Mouse (Mus musculus) neural tube, embryonic 12.5 days (tissue): ENCODE data around the gene Thbs1. TPM values are rescaled to one million over a fixed set of nuclear protein-coding genes. Genes with fewer than 3 reads are reported as not detected.

Experiments used
- ATAC-seq: fragments of 200-750 bp; cut with Nextera tagmentation; 2 replicates; pipeline ENCODE4 v1.8.0; 2017; ENCODE audit warnings: low read depth, mild to moderate bottlenecking, moderate TSS enrichment, moderate library complexity; ENCODE audit not compliant: low FRiP score
- H3K27ac ChIP-seq: fragments of 300-500 bp; sonication (generic); 2 replicates; pipeline ENCODE4 v1.5.1; 2016
- H3K27me3 ChIP-seq: fragments of 300-500 bp; sonication (generic); replicated peaks from 2 replicates; pipeline ENCODE4 v1.6.1; 2016; ENCODE audit warnings: mild to moderate bottlenecking
- H3K36me3 ChIP-seq: fragments of 300-500 bp; sonication (generic); 2 replicates; pipeline ENCODE4 v1.6.1; 2016; ENCODE audit warnings: mild to moderate bottlenecking
- H3K4me1 ChIP-seq: fragments of 300-500 bp; sonication (generic); 2 replicates; pipeline ENCODE4 v1.6.1; 2016
- H3K4me2 ChIP-seq: fragments of 300-500 bp; sonication (generic); replicated peaks from 2 replicates; pipeline ENCODE4 v1.6.1; 2016; ENCODE audit warnings: mild to moderate bottlenecking
- H3K4me3 ChIP-seq: fragments of 300-500 bp; sonication (generic); 2 replicates; pipeline ENCODE4 v1.5.1; 2016
- H3K9ac ChIP-seq: fragments of 300-500 bp; sonication (generic); 2 replicates; pipeline ENCODE4 v1.6.1; 2016; ENCODE audit warnings: mild to moderate bottlenecking
- H3K9me3 ChIP-seq: fragments of 300-500 bp; sonication (generic); 2 replicates; pipeline ENCODE4 v1.6.1; 2016; ENCODE audit warnings: mild to moderate bottlenecking
- WGBS: fragments of 180-500 bp; shearing (Covaris S2); methylation state at CpG from one replicate; pipeline ENCODE4 v1.1.7; 2016; 5-methylcytosine and 5-hydroxymethylcytosine counted together
- polyA plus RNA-seq: library from polyadenylated mRNA; unstranded; fragments of >200 nt; fragmentation: Nextera tagmentation; extraction: Ambion mirVana; gene quantifications from 2 replicates; pipeline ENCODE4 v1.2.1, GENCODE M21; 2016

The Thbs1 gene
- polyA plus RNA-seq, result 15.8 and 17.5 TPM in 2 replicates

DNA sequence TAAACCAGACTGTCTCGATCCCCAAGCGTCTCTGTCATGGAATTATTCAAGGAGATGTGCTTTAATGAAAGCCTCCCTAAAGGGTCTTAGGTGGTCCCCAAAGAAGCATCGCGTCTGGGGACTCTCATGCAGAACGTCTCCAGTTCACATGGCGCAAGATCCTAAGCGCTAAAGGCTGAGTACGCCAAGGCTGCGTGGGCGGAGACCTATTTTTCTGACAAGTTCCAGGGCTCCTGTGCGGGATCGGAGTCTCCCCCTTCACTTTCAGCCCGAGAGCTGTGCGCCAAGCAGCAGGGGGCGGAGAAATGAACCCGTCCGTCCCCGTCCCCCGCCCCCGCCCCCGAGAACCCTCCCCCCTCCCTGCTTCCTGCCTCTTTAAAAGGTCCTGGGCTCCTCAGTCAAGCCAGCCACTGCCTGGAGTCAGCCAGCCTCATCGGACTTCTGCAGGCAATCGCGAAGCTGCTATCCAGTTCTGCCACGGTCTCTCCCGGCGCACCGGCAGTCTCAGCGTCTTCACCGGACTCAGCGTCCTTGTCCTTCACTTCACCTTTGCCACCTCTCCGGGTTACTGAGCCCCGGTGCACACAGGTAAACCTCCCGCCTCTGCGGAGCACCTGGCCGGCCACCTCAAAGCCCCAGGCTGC, at the start of gene Thbs1:
TSS of gene Thbs1 (plus strand) at position 389 of the 644 bp plus-strand sequence.
- WGBS, result under 1% methylated on average over 36 of the region's 36 CpGs

DNA sequence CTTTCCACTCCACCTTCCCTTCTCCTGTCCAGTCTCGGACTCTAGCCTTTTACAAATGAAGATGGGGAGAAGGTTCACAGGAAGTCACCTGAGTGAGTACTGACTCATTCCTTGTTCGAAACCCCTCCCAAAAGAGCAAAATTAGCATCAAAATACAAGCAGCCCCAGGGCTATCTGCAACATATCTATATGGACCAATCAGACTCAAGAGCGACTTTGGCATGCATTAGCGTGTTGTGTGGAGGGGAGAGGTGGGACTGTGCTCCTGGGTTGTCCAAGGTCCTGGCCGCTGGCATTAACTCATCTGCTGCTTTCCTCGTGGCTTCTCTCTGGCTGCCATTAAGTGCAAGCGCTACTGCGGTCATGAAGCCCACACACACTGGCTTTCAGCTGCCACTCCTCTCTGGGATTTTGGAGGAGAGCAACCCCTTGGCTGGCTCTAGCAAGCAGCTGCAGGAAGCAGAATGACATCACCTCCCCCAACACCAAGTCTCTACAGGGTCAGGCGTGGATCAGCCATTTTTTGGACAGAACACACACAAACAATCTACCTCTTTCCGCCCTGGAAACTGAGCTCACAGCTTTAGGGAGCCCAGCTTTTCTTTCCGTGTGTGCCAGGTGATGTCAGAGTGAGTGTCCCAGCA, 47.4 kb upstream of the Thbs1 start:
- WGBS, result 91% methylated on average over 11 of the region's 11 CpGs
- no peak for ATAC-seq
- H3K27me3 ChIP-seq, result no peaks in the 10 kb centered on the region

More for the DNA sequence above, at the start of gene Thbs1:
- H3K4me2 ChIP-seq, result peak within 1 kb of the TSS; percentile 91
- peak within 1 kb of the TSS; percentile 46 for H3K4me3 ChIP-seq
- peaks cover 22% of the 10 kb centered on the region for H3K27me3 ChIP-seq
- H3K4me1 ChIP-seq, result peaks cover 15% of the 10 kb centered on the region
- no peaks in the 10 kb centered on the region for H3K36me3 ChIP-seq
- ATAC-seq, result peak; percentile 70
- no peaks in the 10 kb centered on the region for H3K9me3 ChIP-seq
- peak within 1 kb of the TSS; percentile 53; the same call in 1 of the 2 replicates for H3K9ac ChIP-seq
- no peak within 1 kb of the TSS for H3K27ac ChIP-seq

DNA sequence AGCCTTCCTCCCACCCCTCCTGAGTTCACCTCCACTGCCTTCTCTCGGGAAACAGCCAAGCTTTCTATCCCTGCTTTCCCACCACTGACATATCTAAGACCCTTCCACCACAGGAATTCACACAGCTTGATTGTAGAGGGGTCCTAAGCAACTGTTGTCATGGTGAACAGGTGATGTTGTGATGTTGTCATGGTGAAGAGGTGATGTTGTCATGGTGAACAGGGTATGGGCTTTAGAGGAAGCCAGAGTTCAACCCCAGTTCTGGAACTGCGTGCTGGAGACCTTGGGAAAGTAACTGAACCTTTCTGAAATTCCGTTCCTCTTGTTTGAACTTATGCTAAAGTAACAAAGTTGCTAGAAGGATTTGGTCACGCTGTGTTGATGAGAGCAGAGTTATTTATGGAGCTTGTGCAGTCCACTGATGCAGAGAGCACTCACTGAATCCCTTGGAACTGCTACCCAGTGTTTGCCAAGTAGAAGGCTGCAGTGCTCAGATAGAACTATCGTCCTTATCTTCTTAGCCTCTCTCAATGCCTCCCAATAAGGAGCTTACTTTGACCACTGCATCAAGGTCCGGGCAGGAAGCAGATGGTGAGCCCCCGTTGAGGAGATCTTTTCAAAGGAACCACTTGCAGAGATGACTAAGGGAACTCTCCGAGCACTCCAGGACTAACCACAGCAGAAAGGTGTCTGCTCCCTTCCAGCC, 45.5 kb upstream of the Thbs1 start:
- Histone ChIP-seq H3K9me3 (no peaks in the 10 kb centered on the region), H3K9ac (no peak overlapping the region), H3K4me3 (no peak overlapping the region), H3K36me3 (no peaks in the 10 kb centered on the region), H3K4me1 (no peaks in the 10 kb centered on the region), H3K27ac (no peak overlapping the region), H3K27me3 (no peaks in the 10 kb centered on the region), H3K4me2 (no peak overlapping the region)
- ATAC-seq, result no peak
- 79% methylated on average over 8 of the region's 8 CpGs for WGBS

More for the DNA sequence above, 47.4 kb upstream of the Thbs1 start:
- Histone ChIP-seq H3K9ac (no peak overlapping the region), H3K27ac (no peak overlapping the region), H3K9me3 (no peaks in the 10 kb centered on the region), H3K4me3 (no peak overlapping the region), H3K4me1 (no peaks in the 10 kb centered on the region), H3K4me2 (no peak overlapping the region), H3K36me3 (no peaks in the 10 kb centered on the region)

DNA sequence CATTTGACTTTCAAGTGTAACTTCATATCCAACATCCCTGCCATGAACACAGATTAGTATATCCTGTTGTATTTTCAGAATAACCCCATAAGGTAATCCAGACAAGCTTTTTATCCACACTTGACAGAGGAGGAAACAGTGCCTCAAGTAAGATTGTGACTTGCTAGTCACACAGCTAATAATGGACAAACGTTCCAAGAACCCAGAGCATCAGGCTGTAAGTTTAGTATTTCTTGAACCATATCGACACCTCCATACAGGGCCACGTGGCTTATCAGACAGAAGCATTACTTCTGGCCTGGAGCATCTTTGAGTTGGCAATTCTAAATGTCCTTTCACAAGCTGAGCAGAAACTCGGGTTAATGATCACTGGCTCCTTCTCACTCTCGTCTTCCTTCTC, 41.7 kb upstream of the Thbs1 start:
- no peaks in the 10 kb centered on the region for H3K4me1 ChIP-seq
- H3K36me3 ChIP-seq, result no peaks in the 10 kb centered on the region
- H3K27me3 ChIP-seq, result no peaks in the 10 kb centered on the region
- ATAC-seq, result no peak
- 82% methylated on average over 5 of the region's 5 CpGs for WGBS
- no peak overlapping the region for H3K4me2 ChIP-seq
- H3K9me3 ChIP-seq, result no peaks in the 10 kb centered on the region
- H3K27ac ChIP-seq, result no peak overlapping the region
- no peak overlapping the region for H3K4me3 ChIP-seq
- no peak overlapping the region for H3K9ac ChIP-seq

DNA sequence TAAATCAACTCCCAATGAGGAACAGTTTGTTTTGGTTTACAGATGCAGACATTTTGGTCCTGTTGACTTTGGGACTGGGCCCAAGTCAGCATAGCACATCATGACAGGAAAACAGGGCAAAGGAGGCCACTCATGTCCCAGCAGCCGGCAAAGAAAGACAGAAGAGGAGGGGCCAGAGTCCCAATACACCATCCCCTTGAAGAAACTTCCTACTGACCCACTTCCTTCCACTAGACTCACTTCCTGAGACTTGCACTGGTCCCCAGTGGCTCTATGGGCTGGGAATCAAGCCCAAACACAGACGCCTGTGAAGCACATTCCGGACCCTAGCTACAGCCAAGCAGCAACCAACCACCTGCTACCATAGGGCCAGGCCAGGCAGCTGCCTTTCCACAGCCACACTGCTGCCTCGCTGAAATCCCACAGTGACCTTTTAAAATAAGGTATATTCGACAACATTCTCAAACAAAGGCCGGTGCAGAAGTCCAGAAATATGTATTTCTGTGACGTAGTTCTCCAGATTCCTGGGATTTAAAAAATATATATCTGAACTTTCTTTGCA, 38.8 kb upstream of the Thbs1 start:
- H3K9me3 ChIP-seq, result no peaks in the 10 kb centered on the region
- WGBS, result 92% methylated on average over 7 of the region's 7 CpGs
- H3K4me2 ChIP-seq, result no peak overlapping the region
- no peak for ATAC-seq
- no peak overlapping the region for H3K27ac ChIP-seq
- H3K4me1 ChIP-seq, result no peaks in the 10 kb centered on the region
- no peaks in the 10 kb centered on the region for H3K27me3 ChIP-seq
- H3K9ac ChIP-seq, result no peak overlapping the region
- no peak overlapping the region for H3K4me3 ChIP-seq
- H3K36me3 ChIP-seq, result no peaks in the 10 kb centered on the region

DNA sequence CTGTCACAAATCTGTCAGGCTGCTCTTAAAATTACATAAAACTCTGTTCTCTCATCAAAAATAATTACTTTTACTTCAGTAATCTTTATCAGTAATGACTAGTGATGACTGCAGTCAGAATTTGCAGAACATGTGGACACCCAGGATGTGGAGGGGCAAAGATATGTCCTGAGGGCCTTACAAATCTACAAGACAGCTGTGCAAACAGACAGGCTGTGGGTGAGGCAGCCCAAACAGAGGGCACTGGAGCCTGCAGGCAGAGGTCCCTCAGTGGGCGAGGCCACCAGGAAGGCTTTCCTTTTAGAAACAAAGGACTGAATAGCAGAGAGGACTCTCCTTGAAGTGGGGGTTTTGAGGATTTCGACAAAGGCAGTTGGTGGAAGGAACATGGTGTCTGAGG, 37.6 kb upstream of the Thbs1 start:
- H3K4me2 ChIP-seq, result no peak overlapping the region
- H3K36me3 ChIP-seq, result no peaks in the 10 kb centered on the region
- no peak overlapping the region for H3K9ac ChIP-seq
- WGBS, result 43% methylated on average over 2 of the region's 2 CpGs
- no peaks in the 10 kb centered on the region for H3K27me3 ChIP-seq
- no peaks in the 10 kb centered on the region for H3K9me3 ChIP-seq
- H3K4me1 ChIP-seq, result no peaks in the 10 kb centered on the region
- no peak overlapping the region for H3K4me3 ChIP-seq
- H3K27ac ChIP-seq, result no peak overlapping the region
- ATAC-seq, result no peak

DNA sequence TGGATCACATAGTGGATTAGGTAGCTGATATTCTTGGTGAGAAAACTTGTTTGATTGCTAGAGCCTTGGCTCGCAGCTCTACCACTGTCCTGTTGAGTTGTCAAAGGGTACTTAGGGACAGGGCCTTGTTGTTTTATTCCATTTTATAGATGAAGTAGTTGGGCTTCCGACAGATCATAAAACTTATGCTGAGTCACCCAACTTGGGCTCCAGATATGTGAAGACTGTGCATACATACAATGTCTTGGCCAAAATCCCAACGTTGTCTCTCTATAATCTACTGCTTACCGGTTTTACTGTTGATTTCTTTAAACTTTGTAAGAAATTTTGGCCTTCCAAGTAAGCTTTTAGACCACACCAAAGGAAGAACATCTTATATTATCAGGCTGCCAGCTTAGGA, 36.5 kb upstream of the Thbs1 start:
- Histone ChIP-seq H3K27ac (no peak overlapping the region), H3K27me3 (no peaks in the 10 kb centered on the region), H3K4me3 (no peak overlapping the region), H3K36me3 (no peaks in the 10 kb centered on the region), H3K9ac (no peak overlapping the region), H3K9me3 (no peaks in the 10 kb centered on the region), H3K4me1 (no peaks in the 10 kb centered on the region), H3K4me2 (no peak overlapping the region)
- ATAC-seq, result no peak
- WGBS, result 86% methylated on average over 4 of the region's 4 CpGs

DNA sequence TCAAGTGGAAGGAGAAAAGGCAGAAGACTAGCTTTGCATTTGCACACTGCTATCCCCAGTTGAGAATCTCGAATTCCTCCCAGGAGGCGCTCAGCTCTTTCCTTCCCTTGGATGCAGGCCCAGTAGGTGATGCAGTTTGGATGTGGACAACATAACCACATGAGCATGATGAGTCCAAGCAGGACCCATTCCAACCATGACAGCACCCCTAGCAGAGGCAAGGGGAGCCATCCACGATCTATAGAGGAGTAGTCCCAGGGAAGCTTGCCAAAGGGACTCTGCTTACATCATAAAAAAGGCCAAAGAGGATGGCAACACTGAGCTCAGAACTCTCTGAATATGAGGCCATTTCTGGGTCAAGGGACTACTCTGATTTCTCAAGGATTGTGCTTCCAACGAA, 32.5 kb upstream of the Thbs1 start:
- Histone ChIP-seq H3K9ac (no peak overlapping the region), H3K27ac (no peak overlapping the region), H3K4me2 (no peak overlapping the region), H3K36me3 (no peaks in the 10 kb centered on the region), H3K4me1 (no peaks in the 10 kb centered on the region), H3K9me3 (no peaks in the 10 kb centered on the region), H3K4me3 (no peak overlapping the region), H3K27me3 (no peaks in the 10 kb centered on the region)
- WGBS, result 87% methylated on average over 4 of the region's 4 CpGs
- no peak for ATAC-seq

DNA sequence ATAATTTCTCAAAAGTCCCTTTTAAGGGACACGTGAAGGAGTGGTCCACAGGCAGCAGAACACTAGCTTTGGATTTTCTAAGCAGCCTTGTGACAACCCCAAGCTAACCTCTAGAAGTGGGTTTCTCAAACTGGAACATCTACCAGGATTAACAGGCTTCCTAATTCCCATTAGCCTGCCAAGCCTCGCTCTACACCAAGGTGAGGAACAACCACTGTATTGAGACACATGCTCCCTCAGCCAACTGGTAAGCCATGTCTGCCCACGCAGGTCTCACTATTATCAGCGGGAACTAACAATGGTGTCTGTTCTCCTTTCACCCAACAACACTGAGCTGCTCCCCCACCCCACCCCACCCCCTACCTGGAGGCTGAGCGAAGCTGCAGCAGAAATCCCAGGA, 30.1 kb upstream of the Thbs1 start:
- Histone ChIP-seq H3K36me3 (no peaks in the 10 kb centered on the region), H3K9me3 (no peaks in the 10 kb centered on the region), H3K27ac (no peak overlapping the region), H3K4me2 (no peak overlapping the region), H3K9ac (no peak overlapping the region), H3K4me3 (no peak overlapping the region), H3K27me3 (no peaks in the 10 kb centered on the region), H3K4me1 (no peaks in the 10 kb centered on the region)
- 87% methylated on average over 5 of the region's 5 CpGs for WGBS
- ATAC-seq, result no peak

DNA sequence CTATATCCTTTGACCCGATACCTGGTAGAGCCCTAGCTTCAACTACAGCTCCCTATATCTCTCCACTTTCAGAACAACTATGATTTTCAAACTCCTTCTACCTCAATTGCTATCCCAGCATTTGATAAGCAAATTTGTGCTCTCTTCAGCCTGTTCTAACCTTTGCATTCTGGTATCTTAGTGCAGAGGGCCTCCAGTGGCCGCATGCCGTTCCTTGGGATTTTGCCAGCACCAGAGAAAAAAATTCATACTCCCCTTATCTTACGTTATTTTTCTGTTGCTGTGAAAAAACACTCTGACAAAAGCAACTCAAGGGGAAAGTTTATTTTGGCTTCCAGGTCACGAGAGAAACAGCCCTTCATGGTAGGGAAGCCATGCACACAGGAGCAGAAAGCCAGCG, 28.0 kb upstream of the Thbs1 start:
- Histone ChIP-seq H3K4me2 (no peak overlapping the region), H3K27ac (no peak overlapping the region), H3K9me3 (no peaks in the 10 kb centered on the region), H3K9ac (no peak overlapping the region), H3K4me1 (no peaks in the 10 kb centered on the region), H3K27me3 (no peaks in the 10 kb centered on the region), H3K4me3 (no peak overlapping the region), H3K36me3 (no peaks in the 10 kb centered on the region)
- no peak for ATAC-seq
- 91% methylated on average over 6 of the region's 6 CpGs for WGBS

DNA sequence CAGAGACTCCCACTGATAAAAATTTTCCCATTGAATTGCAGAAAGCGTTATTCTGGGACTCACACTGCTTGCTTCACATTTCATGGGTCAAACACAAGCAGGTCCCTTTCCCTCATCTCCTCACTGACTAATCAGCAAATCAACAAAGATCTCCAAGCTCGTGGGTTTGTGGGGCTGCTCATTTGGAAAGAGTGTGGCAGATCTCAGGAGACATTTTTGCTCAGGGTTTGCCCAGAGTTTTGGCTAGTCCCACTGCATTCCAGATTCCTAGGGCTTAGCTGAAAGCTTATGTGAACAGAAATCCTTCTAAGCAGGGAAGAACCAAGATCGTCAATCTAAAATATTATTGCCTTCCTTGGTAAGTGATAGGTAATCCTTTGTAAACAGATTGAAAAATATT, 27.0 kb upstream of the Thbs1 start:
- Histone ChIP-seq H3K9me3 (no peaks in the 10 kb centered on the region), H3K27me3 (no peaks in the 10 kb centered on the region), H3K36me3 (no peaks in the 10 kb centered on the region), H3K9ac (no peak overlapping the region), H3K4me1 (no peaks in the 10 kb centered on the region), H3K4me3 (no peak overlapping the region), H3K4me2 (no peak overlapping the region), H3K27ac (no peak overlapping the region)
- WGBS, result 79% methylated on average over 3 of the region's 3 CpGs
- no peak for ATAC-seq

DNA sequence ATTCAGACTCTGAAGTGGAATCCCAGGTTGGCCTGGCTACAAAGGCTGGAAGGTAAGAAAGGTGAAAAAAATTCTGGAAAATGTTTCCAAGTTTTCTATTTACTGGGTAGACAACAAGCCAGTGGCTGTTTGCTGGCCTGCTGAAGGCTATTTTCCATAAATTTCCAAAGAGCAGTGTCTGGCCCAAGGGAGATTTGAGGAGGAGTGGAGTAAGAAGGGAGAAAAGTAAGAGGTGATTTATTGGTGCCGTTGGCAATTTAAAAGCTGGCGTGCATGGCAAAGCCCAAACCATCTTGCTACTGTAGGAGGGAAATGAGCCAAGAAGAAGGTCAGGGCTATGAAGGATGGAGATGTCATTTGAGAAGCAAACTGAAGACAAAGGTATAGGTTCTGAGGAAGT, 26.0 kb upstream of the Thbs1 start:
- no peak overlapping the region for H3K4me2 ChIP-seq
- ATAC-seq, result no peak
- H3K9me3 ChIP-seq, result no peaks in the 10 kb centered on the region
- H3K9ac ChIP-seq, result no peak overlapping the region
- H3K4me3 ChIP-seq, result no peak overlapping the region
- no peaks in the 10 kb centered on the region for H3K4me1 ChIP-seq
- 79% methylated on average over 2 of the region's 2 CpGs for WGBS
- no peaks in the 10 kb centered on the region for H3K27me3 ChIP-seq
- no peaks in the 10 kb centered on the region for H3K36me3 ChIP-seq
- H3K27ac ChIP-seq, result no peak overlapping the region
